In genomic region chr11:32552401-32553090, GRCm38 (mm10) we compare ENCODE assay signal across 8 mouse cellular contexts. TPM values are rescaled to one million over a fixed set of nuclear protein-coding genes. Genes with fewer than 3 reads are reported as not detected.
DNase-seq lines count a peak whose midpoint lies in the region; ATAC-seq and TF ChIP-seq lines count a peak whose summit lies in the region.

No protein-coding gene starts in this region.

- H3K4me2 ChIP-seq in embryonic facial prominence, embryonic 15.5 days (replicated peaks): no peak overlapping the region
- H3K4me2 ChIP-seq in kidney, embryonic 14.5 days (replicated peaks; ENCODE audit: low read depth, low read length): no peak overlapping the region
- H3K4me2 ChIP-seq in midbrain, embryonic 11.5 days: no peak overlapping the region

- no peaks in the 10 kb centered on the region for H3K36me3 ChIP-seq in liver, adult 2 months (ENCODE audit: control insufficient read depth, insufficient read depth, low read length)
- H3K36me3 ChIP-seq in embryonic facial prominence, embryonic 15.5 days: no peaks in the 10 kb centered on the region
- H3K36me3 ChIP-seq in kidney, embryonic 14.5 days (ENCODE audit: control insufficient read depth, insufficient read depth, low read length): no peaks in the 10 kb centered on the region
- H3K36me3 ChIP-seq in megakaryocyte, embryonic 14.5 days (replicated peaks; ENCODE audit: low read length): peaks cover 94% of the 10 kb centered on the region
- H3K36me3 ChIP-seq in midbrain, embryonic 11.5 days (ENCODE audit: control insufficient read depth, insufficient read depth, low read length): no peaks in the 10 kb centered on the region

- peak; percentile 78 for DNase-seq in liver, adult 2 months (ENCODE audit: extremely low read depth, low read depth, low spot score)
- DNase-seq in liver: no peak
- DNase-seq in midbrain, embryonic 11.5 days (ENCODE audit: low spot score, missing footprints): no peak
- no peak for DNase-seq in cerebellum, adult 9-10 months
- no peak for DNase-seq in ovary, adult 18-20 months (ENCODE audit: low spot score)

- H3K27me3 ChIP-seq in liver, adult 2 months (ENCODE audit: control insufficient read depth, insufficient read depth, low read length): no peaks in the 10 kb centered on the region
- H3K27me3 ChIP-seq in embryonic facial prominence, embryonic 15.5 days: no peaks in the 10 kb centered on the region
- H3K27me3 ChIP-seq in kidney, embryonic 14.5 days (ENCODE audit: control insufficient read depth, insufficient read depth, low read length): no peaks in the 10 kb centered on the region
- no peaks in the 10 kb centered on the region for H3K27me3 ChIP-seq in megakaryocyte, embryonic 14.5 days (replicated peaks)
- H3K27me3 ChIP-seq in midbrain, embryonic 11.5 days (ENCODE audit: control insufficient read depth, insufficient read depth, low read length): no peaks in the 10 kb centered on the region

- peaks cover 10% of the 10 kb centered on the region; the same call in 1 of the 2 replicates for H3K4me1 ChIP-seq in liver, adult 2 months (ENCODE audit: control insufficient read depth, insufficient read depth, low read length)
- peaks cover 46% of the 10 kb centered on the region for H3K4me1 ChIP-seq in embryonic facial prominence, embryonic 15.5 days
- H3K4me1 ChIP-seq in kidney, embryonic 14.5 days (ENCODE audit: control insufficient read depth, insufficient read depth, low read length): peaks cover 15% of the 10 kb centered on the region
- peaks cover 96% of the 10 kb centered on the region for H3K4me1 ChIP-seq in megakaryocyte, embryonic 14.5 days
- peaks cover 6% of the 10 kb centered on the region for H3K4me1 ChIP-seq in midbrain, embryonic 11.5 days (ENCODE audit: control insufficient read depth, insufficient read depth, low read length)

- H3K79me2 ChIP-seq in liver, adult 2 months (ENCODE audit: control insufficient read depth, insufficient read depth, low read length): no peaks in the 10 kb centered on the region

- 44% methylated on average over 13 of the region's 13 CpGs for WGBS in liver, adult 2 months
- 51% methylated on average over 13 of the region's 13 CpGs for WGBS in embryonic facial prominence, embryonic 15.5 days
- 54% methylated on average over 13 of the region's 13 CpGs for WGBS in kidney, embryonic 14.5 days
- 77% methylated on average over 13 of the region's 13 CpGs for WGBS in midbrain, embryonic 11.5 days

- no peak for TF ChIP-seq POLR2A in liver, adult 2 months (IDR thresholded peaks at IDR 0.05; ENCODE audit: extremely low read depth, insufficient read depth, low read length)

- no peak overlapping the region; the same call in 1 of the 2 replicates for H3K27ac ChIP-seq in liver, adult 2 months (replicated peaks; ENCODE audit: insufficient read depth, low read depth, low read length)
- H3K27ac ChIP-seq in embryonic facial prominence, embryonic 15.5 days (replicated peaks): peak overlapping the region; percentile 74
- peak overlapping the region; percentile 25; the same call in 1 of the 2 replicates for H3K27ac ChIP-seq in kidney, embryonic 14.5 days (ENCODE audit: low read depth, low read length)
- H3K27ac ChIP-seq in midbrain, embryonic 11.5 days (ENCODE audit: low read depth, low read length): no peak overlapping the region

- no peak for TF ChIP-seq CTCF in liver, adult 2 months (IDR thresholded peaks at IDR 0.05; ENCODE audit: low read depth, low read length)

- 0 out of 2 replicates have a peak, but pooled peaks have one; percentile 26 for ATAC-seq in embryonic facial prominence, embryonic 15.5 days (ENCODE audit: insufficient number of reproducible peaks, low FRiP score, low TSS enrichment, low read depth)
- ATAC-seq in kidney, embryonic 14.5 days (ENCODE audit: low FRiP score, low TSS enrichment): 0 out of 2 replicates have a peak, but pooled peaks have one; percentile 4
- no peak for ATAC-seq in midbrain, embryonic 11.5 days (ENCODE audit: low FRiP score)

- no peak overlapping the region for H3K4me3 ChIP-seq in liver, adult 2 months (ENCODE audit: insufficient read depth, low read depth, low read length)
- no peak overlapping the region for H3K4me3 ChIP-seq in embryonic facial prominence, embryonic 15.5 days (replicated peaks)
- no peak overlapping the region for H3K4me3 ChIP-seq in kidney, embryonic 14.5 days (ENCODE audit: low read length)
- peak overlapping the region; percentile 57 for H3K4me3 ChIP-seq in megakaryocyte, embryonic 14.5 days (replicated peaks)
- no peak overlapping the region for H3K4me3 ChIP-seq in midbrain, embryonic 11.5 days (ENCODE audit: low read depth, low read length)

- H3K9ac ChIP-seq in liver, adult 2 months (ENCODE audit: low read depth, low read length): no peak overlapping the region
- no peak overlapping the region for H3K9ac ChIP-seq in embryonic facial prominence, embryonic 15.5 days
- 0 out of 2 replicates have a peak overlapping the region, but pooled peaks have one; percentile 7 for H3K9ac ChIP-seq in kidney, embryonic 14.5 days (ENCODE audit: low read depth, low read length)
- no peak overlapping the region for H3K9ac ChIP-seq in midbrain, embryonic 11.5 days (ENCODE audit: low read length)

- no peaks in the 10 kb centered on the region for H3K9me3 ChIP-seq in embryonic facial prominence, embryonic 15.5 days (replicated peaks)
- no peaks in the 10 kb centered on the region for H3K9me3 ChIP-seq in kidney, embryonic 14.5 days (ENCODE audit: control insufficient read depth, low read length)
- no peaks in the 10 kb centered on the region for H3K9me3 ChIP-seq in megakaryocyte, embryonic 14.5 days
- H3K9me3 ChIP-seq in midbrain, embryonic 11.5 days (ENCODE audit: control insufficient read depth, low read length): no peaks in the 10 kb centered on the region

RNA-seq across cellular contexts. Expression of gene Stk10, which starts 19.4 kb away (rescaled TPM):
- 2.0 and 2.5 TPM in 2 replicates for total RNA-seq in liver, adult 2 months (2014; rRNA removed)
- 2.0 and 2.4 TPM in 2 replicates for polyA plus RNA-seq in liver, adult 2 months (2012; rRNA removed)
- 3.5 and 3.7 TPM in 2 replicates for polyA plus RNA-seq in embryonic facial prominence, embryonic 15.5 days (2015; fragmentation: Nextera tagmentation; extraction: Ambion mirVana)
- polyA plus RNA-seq in kidney, embryonic 14.5 days (2014; fragmentation: Nextera tagmentation; extraction: Ambion mirVana): 3.5 TPM in 2 replicates
- 21.6 and 28.3 TPM in 2 replicates for polyA plus RNA-seq in megakaryocyte, embryonic 14.5 days (2012; ENCODE audit: insufficient read depth, low replicate concordance)
- polyA plus RNA-seq in midbrain, embryonic 11.5 days (2014; fragmentation: Nextera tagmentation; extraction: Ambion mirVana): 0.58 and 0.67 TPM in 2 replicates

RNA-seq across cellular contexts. Expression of gene Efcab9, which starts 20.7 kb away (rescaled TPM):
- 0.34 TPM in 1 of 2 replicates, not detected in the other for total RNA-seq in liver, adult 2 months (2014; rRNA removed)
- polyA plus RNA-seq in liver, adult 2 months (2012; rRNA removed): not detected in 2 replicates
- 0.29 TPM in 1 of 2 replicates, not detected in the other for polyA plus RNA-seq in embryonic facial prominence, embryonic 15.5 days (2015; fragmentation: Nextera tagmentation; extraction: Ambion mirVana)
- 0.43 and 0.46 TPM in 2 replicates for polyA plus RNA-seq in kidney, embryonic 14.5 days (2014; fragmentation: Nextera tagmentation; extraction: Ambion mirVana)
- 0.38 TPM in 1 of 2 replicates, not detected in the other for polyA plus RNA-seq in megakaryocyte, embryonic 14.5 days (2012; ENCODE audit: insufficient read depth, low replicate concordance)
- polyA plus RNA-seq in midbrain, embryonic 11.5 days (2014; fragmentation: Nextera tagmentation; extraction: Ambion mirVana): 0.23 TPM in 1 of 2 replicates, not detected in the other

Comparison
In these comparisons a context has a peak if more than half of its experiments do, and no peak if none do; other contexts are left out.
1. H3K27ac ChIP-seq: peak in embryonic facial prominence, embryonic 15.5 days (single experiment) and kidney, embryonic 14.5 days (single experiment); none in liver, adult 2 months (single experiment) and midbrain, embryonic 11.5 days (single experiment).